Mouse (Mus musculus) cerebellum, adult 2 months (tissue): ENCODE measurements around the gene BC003965.

ENCODE experiments used
- CTCF ChIP-seq: fragments of 200-500 bp; IDR thresholded peaks from 2 replicates; pipeline ENCODE4 v1.5.1; 2011; ENCODE audit warnings: low read depth, mild to moderate bottlenecking, control low read depth, low read length, moderate library complexity, borderline replicate concordance; ENCODE audit not compliant: insufficient read depth
- POLR2A ChIP-seq: fragments of 200-500 bp; IDR thresholded peaks from 2 replicates; pipeline ENCODE4 v1.6.1; 2011; ENCODE audit warnings: low read length, control low read depth, borderline replicate concordance; ENCODE audit not compliant: insufficient read depth

DNA sequence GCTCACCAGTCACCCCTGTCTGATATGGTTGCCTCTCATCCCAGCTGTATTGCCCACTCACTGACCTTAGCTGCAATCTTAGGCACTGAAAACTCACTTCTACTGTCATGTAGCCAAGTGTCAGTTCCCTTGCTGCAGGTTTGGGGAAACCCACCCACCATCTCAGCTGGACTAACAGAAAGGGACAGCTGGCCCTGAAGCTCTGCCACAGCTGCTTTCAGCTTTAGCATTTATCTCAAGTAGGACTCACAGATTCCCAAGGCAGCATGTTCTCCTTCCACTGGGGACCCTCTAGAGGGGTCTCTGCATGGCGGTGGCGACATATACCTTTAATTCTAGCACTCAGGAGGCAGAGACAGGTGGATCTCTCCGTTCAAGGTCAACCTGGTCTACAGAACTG is 19.6 kb upstream of the BC003965 start:
- no peak for TF ChIP-seq CTCF
- TF ChIP-seq POLR2A: no peak
